In the genomic region with DNA sequence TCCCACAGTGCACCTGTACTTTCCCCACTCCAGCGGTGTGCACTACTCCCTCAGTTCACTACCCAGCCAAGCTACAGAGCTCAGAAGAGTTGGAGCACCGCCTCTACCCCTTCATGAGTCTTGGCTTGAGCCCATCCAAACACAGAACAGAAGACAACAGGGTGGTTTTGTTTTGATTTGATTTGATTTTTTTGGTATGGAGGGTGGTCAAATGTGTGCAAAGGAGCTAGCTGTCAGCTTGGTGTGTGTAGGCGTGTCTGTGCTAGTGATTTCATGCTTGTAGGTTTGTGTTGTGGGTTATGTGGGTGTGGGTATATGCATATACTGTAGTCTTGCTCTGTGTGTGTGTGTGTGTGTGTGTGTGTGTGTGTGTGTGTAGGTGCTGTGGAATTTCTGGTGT, we compare ENCODE assay signal across 26 mouse cellular contexts.
A peak's percentile ranks its signal among the peaks of the same experiment; 100 is the strongest.
DNase-seq lines count a peak whose midpoint lies in the region; ATAC-seq lines count a peak whose summit lies in the region.
"Had no signal": no experiment of that assay in that cellular context is flagged by ENCODE, and none has a peak within 500 bp of the region (broad histone marks: within the 10 kb centered on the region; RNA-seq: fewer than 3 reads in every experiment).

No protein-coding gene starts in this region.

- peak; percentile 80 for ATAC-seq in frontal cortex, adult (ENCODE audit: low TSS enrichment)
- no peak for ATAC-seq in limb, embryonic 15.5 days (ENCODE audit: insufficient number of reproducible peaks, low FRiP score, low TSS enrichment, low read depth)
- peak; percentile 42; the same call in 1 of the 2 replicates for ATAC-seq in stomach, embryonic 14.5 days (ENCODE audit: insufficient number of reproducible peaks, insufficient read depth, low FRiP score, low read depth)
- ATAC-seq: forebrain, embryonic 16.5 days; intestine, postnatal 0 days; midbrain, embryonic 15.5 days had no signal

- H3K4me2 ChIP-seq in limb, embryonic 15.5 days, result no peak overlapping the region
- H3K4me2 ChIP-seq in stomach, embryonic 14.5 days (replicated peaks; ENCODE audit: low read depth, low read length), result no peak overlapping the region
- H3K4me2 ChIP-seq: heart, embryonic 11.5 days; hindbrain, embryonic 13.5 days; liver, embryonic 15.5 days; lung, embryonic 14.5 days; midbrain, embryonic 15.5 days had no signal

- H3K27ac ChIP-seq in limb, embryonic 15.5 days, result peak overlapping the region; percentile 43; the same call in 1 of the 2 replicates
- no peak overlapping the region; the same call in 1 of the 2 replicates for H3K27ac ChIP-seq in limb, embryonic 10.5 days
- H3K27ac ChIP-seq in stomach, embryonic 14.5 days (ENCODE audit: low read length), result peak overlapping the region; percentile 33; the same call in 1 of the 2 replicates
- H3K27ac ChIP-seq: forebrain, embryonic 10.5 days; hindbrain, embryonic 13.5 days; liver, embryonic 15.5 days; midbrain, embryonic 10.5 days; midbrain, embryonic 15.5 days had no signal

- no peaks in the 10 kb centered on the region for H3K36me3 ChIP-seq in limb, embryonic 15.5 days
- no peaks in the 10 kb centered on the region for H3K36me3 ChIP-seq in limb, embryonic 10.5 days
- no peaks in the 10 kb centered on the region for H3K36me3 ChIP-seq in stomach, embryonic 14.5 days (ENCODE audit: control insufficient read depth, insufficient read depth, low read length)
- H3K36me3 ChIP-seq: forebrain, embryonic 10.5 days; hindbrain, embryonic 13.5 days; liver, embryonic 15.5 days; midbrain, embryonic 10.5 days; midbrain, embryonic 15.5 days had no signal

- no peak overlapping the region for H3K4me3 ChIP-seq in limb, embryonic 15.5 days
- H3K4me3 ChIP-seq in limb, embryonic 10.5 days, result no peak overlapping the region
- no peak overlapping the region for H3K4me3 ChIP-seq in stomach, embryonic 14.5 days (ENCODE audit: low read depth, low read length)
- H3K4me3 ChIP-seq: forebrain, embryonic 10.5 days; hindbrain, embryonic 13.5 days; liver, embryonic 15.5 days; midbrain, embryonic 10.5 days; midbrain, embryonic 15.5 days had no signal

- 77% methylated on average over 3 of the region's 3 CpGs for WGBS in limb, embryonic 15.5 days
- WGBS in limb, embryonic 10.5 days, result 82% methylated on average over 3 of the region's 3 CpGs
- 73% methylated on average over 3 of the region's 3 CpGs for WGBS in stomach, embryonic 14.5 days

- no peaks in the 10 kb centered on the region for H3K27me3 ChIP-seq in limb, embryonic 15.5 days
- H3K27me3 ChIP-seq in limb, embryonic 10.5 days (ENCODE audit: low read depth, poor library complexity, severe bottlenecking), result no peaks in the 10 kb centered on the region
- no peaks in the 10 kb centered on the region for H3K27me3 ChIP-seq in stomach, embryonic 14.5 days (ENCODE audit: control insufficient read depth, insufficient read depth, low read length)
- H3K27me3 ChIP-seq: hindbrain, embryonic 13.5 days; liver, embryonic 15.5 days; midbrain, embryonic 15.5 days had no signal

- no peaks in the 10 kb centered on the region for H3K9me3 ChIP-seq in limb, embryonic 15.5 days
- H3K9me3 ChIP-seq in limb, embryonic 10.5 days (replicated peaks), result no peaks in the 10 kb centered on the region
- H3K9me3 ChIP-seq in stomach, embryonic 14.5 days (ENCODE audit: control insufficient read depth, low read depth, low read length), result no peaks in the 10 kb centered on the region
- H3K9me3 ChIP-seq: forebrain, embryonic 10.5 days; hindbrain, embryonic 13.5 days; liver, embryonic 15.5 days; midbrain, embryonic 10.5 days; midbrain, embryonic 15.5 days had no signal

- DNase-seq in frontal cortex, postnatal 14 days (ENCODE audit: low spot score in 2 of 2), result no peak
- DNase-seq in limb, embryonic 10.5 days (ENCODE audit: low spot score), result no peak
- no peak for DNase-seq in spleen, adult 12 weeks (ENCODE audit: low spot score)
- DNase-seq in gastrocnemius, postnatal 36 days, result no peak
- DNase-seq: adrenal gland, postnatal 25 days; cerebellum, adult 18-20 months; cerebellum, postnatal 10 days; gastrocnemius, postnatal 14 days; heart, adult 18-20 months; heart, postnatal 36 days; kidney, adult 9 months; kidney, postnatal 10 days; lung, embryonic 14.5 days; thymus, adult 18-20 months; thymus, postnatal 25 days had no signal

- H3K9ac ChIP-seq in limb, embryonic 15.5 days, result no peak overlapping the region
- H3K9ac ChIP-seq in stomach, embryonic 14.5 days (replicated peaks; ENCODE audit: low read depth, low read length), result no peak overlapping the region
- H3K9ac ChIP-seq: hindbrain, embryonic 13.5 days; liver, embryonic 15.5 days; lung, embryonic 14.5 days; midbrain, embryonic 15.5 days had no signal

- intact Hi-C loops in gastrocnemius, postnatal 36 days (cut with DNase I), result no loop called here

- H3K4me1 ChIP-seq in limb, embryonic 15.5 days, result no peaks in the 10 kb centered on the region
- no peaks in the 10 kb centered on the region for H3K4me1 ChIP-seq in limb, embryonic 10.5 days
- H3K4me1 ChIP-seq in stomach, embryonic 14.5 days (ENCODE audit: control insufficient read depth, insufficient read depth, low read length), result no peaks in the 10 kb centered on the region
- H3K4me1 ChIP-seq: hindbrain, embryonic 13.5 days; liver, embryonic 15.5 days had no signal
